Mouse (Mus musculus): ENCODE data around the gene Hao1. TPM values are rescaled to one million over a fixed set of nuclear protein-coding genes. Genes with fewer than 3 reads are reported as not detected.

The Hao1 gene
- total and polyA plus RNA-seq, 3 experiments: not detected

DNA sequence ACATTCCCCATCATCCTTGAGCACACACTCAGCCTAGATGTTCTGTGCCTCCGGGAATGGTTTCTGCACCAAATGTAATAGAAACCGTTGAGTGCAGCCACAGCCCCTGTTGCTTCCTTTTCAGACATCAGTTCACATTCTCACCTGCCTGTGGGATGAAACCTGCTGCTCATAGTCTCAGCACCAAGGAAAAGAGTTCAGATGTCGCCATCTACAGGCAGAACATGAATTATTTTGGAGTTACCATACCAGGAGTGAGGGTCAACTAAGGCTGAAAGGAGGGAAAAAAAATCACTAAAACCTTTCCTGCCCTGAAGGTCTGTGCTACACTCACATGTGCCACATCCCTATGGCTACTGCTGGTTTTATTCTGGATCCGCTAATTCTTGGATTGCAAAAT lies 71.5 kb downstream of the Hao1 start:
- DNase-seq (ENCODE audit: low spot score): no peak
- H3K4me1 ChIP-seq (ENCODE audit: insufficient read depth, low read depth, low read length): no peaks in the 10 kb centered on the region
- H3K27me3 ChIP-seq (ENCODE audit: insufficient read depth, low read length): no peaks in the 10 kb centered on the region
- ATAC-seq (ENCODE audit: extremely low read depth, insufficient number of reproducible peaks, low FRiP score, poor library complexity, severe bottlenecking): no peak
- no peak overlapping the region for H3K4me3 ChIP-seq (ENCODE audit: low read depth, low read length)
- H3K36me3 ChIP-seq (replicated peaks): no peaks in the 10 kb centered on the region
- no peaks in the 10 kb centered on the region for H3K9me3 ChIP-seq (replicated peaks)
- TF ChIP-seq GATA1 (IDR thresholded peaks at IDR 0.05; ENCODE audit: borderline replicate concordance, low read length) (no peak), CTCF (IDR thresholded peaks at IDR 0.05; ENCODE audit: low read depth, low read length) (no peak), TAL1 (conservative IDR thresholded peaks at IDR 0.05; ENCODE audit: low read depth, low read length) (no peak), GATA2 (IDR thresholded peaks at IDR 0.05; ENCODE audit: borderline replicate concordance, low read depth, low read length) (no peak), POLR2AphosphoS5 (IDR thresholded peaks at IDR 0.05; ENCODE audit: insufficient replicate concordance, low read depth, low read length) (no peak)

DNA sequence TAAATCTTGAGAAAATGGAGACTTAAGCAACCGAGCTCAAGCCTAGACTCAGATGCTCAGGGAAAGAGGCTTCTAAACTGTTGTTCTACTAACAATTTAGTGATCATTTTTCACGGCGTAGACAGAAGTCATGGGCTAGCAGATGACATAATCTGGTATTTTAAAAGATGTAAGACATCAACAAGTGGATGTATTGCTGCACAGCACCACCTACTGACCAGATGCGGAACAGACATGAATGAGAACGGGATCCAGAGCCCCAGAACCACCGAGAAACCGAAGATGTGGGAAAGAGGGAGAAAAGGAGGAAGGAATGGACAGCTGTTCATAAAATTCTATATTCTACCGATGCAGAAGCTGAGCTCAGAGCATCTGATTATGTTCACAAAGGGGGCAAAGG lies 72.4 kb downstream of the Hao1 start:
- TF ChIP-seq TAL1 (conservative IDR thresholded peaks at IDR 0.05; ENCODE audit: low read depth, low read length) (no peak), POLR2AphosphoS5 (IDR thresholded peaks at IDR 0.05; ENCODE audit: insufficient replicate concordance, low read depth, low read length) (no peak), CTCF (IDR thresholded peaks at IDR 0.05; ENCODE audit: low read depth, low read length) (peak; percentile 23; the same call in 1 of the 2 replicates), GATA1 (IDR thresholded peaks at IDR 0.05; ENCODE audit: borderline replicate concordance, low read length) (no peak)
- 0 out of 2 replicates have a peak, but pooled peaks have one; percentile 28 for ATAC-seq (ENCODE audit: extremely low read depth, insufficient number of reproducible peaks, low FRiP score, poor library complexity, severe bottlenecking)
- Histone ChIP-seq H3K36me3 (replicated peaks) (no peaks in the 10 kb centered on the region), H3K4me1 (ENCODE audit: insufficient read depth, low read depth, low read length) (no peaks in the 10 kb centered on the region), H3K4me3 (ENCODE audit: low read depth, low read length) (no peak overlapping the region), H3K9me3 (replicated peaks) (no peaks in the 10 kb centered on the region), H3K27me3 (ENCODE audit: insufficient read depth, low read length) (no peaks in the 10 kb centered on the region)
- DNase-seq (ENCODE audit: low spot score): no peak

- DNase-seq (ENCODE audit: low spot score): no peak
- H3K4me3 ChIP-seq (ENCODE audit: low read depth, low read length): no peak overlapping the region
- H3K27me3 ChIP-seq (ENCODE audit: insufficient read depth, low read length): no peaks in the 10 kb centered on the region
- no peaks in the 10 kb centered on the region for H3K36me3 ChIP-seq (replicated peaks)
- ATAC-seq (ENCODE audit: extremely low read depth, insufficient number of reproducible peaks, low FRiP score, poor library complexity, severe bottlenecking): no peak
- H3K9me3 ChIP-seq (replicated peaks): no peaks in the 10 kb centered on the region
- no peak for TF ChIP-seq POLR2AphosphoS5 (IDR thresholded peaks at IDR 0.05; ENCODE audit: insufficient replicate concordance, low read depth, low read length)
- TF ChIP-seq TAL1 (conservative IDR thresholded peaks at IDR 0.05; ENCODE audit: low read depth, low read length): no peak
- TF ChIP-seq GATA2 (IDR thresholded peaks at IDR 0.05; ENCODE audit: borderline replicate concordance, low read depth, low read length): no peak
- TF ChIP-seq CTCF (IDR thresholded peaks at IDR 0.05; ENCODE audit: low read depth, low read length): no peak
- H3K4me1 ChIP-seq (ENCODE audit: insufficient read depth, low read depth, low read length): no peaks in the 10 kb centered on the region
Observed at GRCm38 (mm10) chr2:134481174-134481573, 73.0 kb downstream of the Hao1 start.

DNA sequence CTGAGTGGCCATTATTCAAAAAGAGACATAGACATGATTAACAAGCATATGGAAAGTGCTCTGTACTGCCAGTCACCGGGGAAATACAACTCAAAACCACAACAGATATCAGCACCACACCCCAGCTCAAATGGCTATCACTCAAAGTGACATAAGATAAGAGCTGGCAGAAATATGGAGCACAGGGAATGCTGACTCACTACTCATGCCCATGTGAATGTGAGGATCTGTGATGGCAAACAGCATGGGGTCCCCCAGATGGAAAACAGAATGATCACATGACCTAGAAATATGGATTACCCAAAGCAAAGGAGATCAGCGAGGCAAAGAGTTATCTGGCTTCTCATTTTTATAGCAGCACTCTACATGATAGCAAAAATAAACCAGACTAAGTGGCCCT lies 89.0 kb downstream of the Hao1 start:
- DNase-seq (ENCODE audit: low spot score) (no peak), ATAC-seq (ENCODE audit: extremely low read depth, insufficient number of reproducible peaks, low FRiP score, poor library complexity, severe bottlenecking) (no peak)
- Histone ChIP-seq H3K4me3 (ENCODE audit: low read depth, low read length) (no peak overlapping the region), H3K27me3 (ENCODE audit: insufficient read depth, low read length) (no peaks in the 10 kb centered on the region), H3K36me3 (replicated peaks) (no peaks in the 10 kb centered on the region), H3K4me1 (ENCODE audit: insufficient read depth, low read depth, low read length) (no peaks in the 10 kb centered on the region), H3K9me3 (replicated peaks) (peaks cover 5% of the 10 kb centered on the region)
- TF ChIP-seq TAL1 (conservative IDR thresholded peaks at IDR 0.05; ENCODE audit: low read depth, low read length): no peak
- TF ChIP-seq GATA1 (IDR thresholded peaks at IDR 0.05; ENCODE audit: borderline replicate concordance, low read length): no peak
- TF ChIP-seq CTCF (IDR thresholded peaks at IDR 0.05; ENCODE audit: low read depth, low read length): no peak
- no peak for TF ChIP-seq POLR2AphosphoS5 (IDR thresholded peaks at IDR 0.05; ENCODE audit: insufficient replicate concordance, low read depth, low read length)
- no peak for TF ChIP-seq GATA2 (IDR thresholded peaks at IDR 0.05; ENCODE audit: borderline replicate concordance, low read depth, low read length)

DNA sequence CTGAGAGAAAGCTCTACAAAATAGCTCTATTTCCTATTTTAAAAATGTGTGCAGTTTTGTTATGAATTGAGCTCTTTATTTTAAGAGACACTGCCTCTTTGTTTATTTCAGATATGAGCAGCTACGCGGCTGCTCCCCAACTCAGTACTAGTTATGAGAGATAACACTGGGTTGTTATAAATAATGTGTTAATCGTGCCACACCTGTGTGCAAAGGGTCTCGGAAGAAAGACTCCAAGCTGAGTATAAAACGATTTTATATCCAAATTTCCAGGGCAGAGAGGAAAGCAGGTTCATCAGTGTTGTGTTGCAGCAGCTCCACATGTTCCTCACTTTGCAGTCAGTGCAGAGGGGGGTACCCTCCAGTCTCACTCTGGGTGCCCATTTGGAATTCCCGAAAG lies 91.8 kb downstream of the Hao1 start:
- TF ChIP-seq GATA1 (IDR thresholded peaks at IDR 0.05; ENCODE audit: borderline replicate concordance, low read length): no peak
- TF ChIP-seq GATA2 (IDR thresholded peaks at IDR 0.05; ENCODE audit: borderline replicate concordance, low read depth, low read length): no peak
- no peak for TF ChIP-seq CTCF (IDR thresholded peaks at IDR 0.05; ENCODE audit: low read depth, low read length)
- no peak for TF ChIP-seq POLR2AphosphoS5 (IDR thresholded peaks at IDR 0.05; ENCODE audit: insufficient replicate concordance, low read depth, low read length)
- no peak for TF ChIP-seq TAL1 (conservative IDR thresholded peaks at IDR 0.05; ENCODE audit: low read depth, low read length)
- H3K27me3 ChIP-seq (ENCODE audit: insufficient read depth, low read length): no peaks in the 10 kb centered on the region
- H3K4me1 ChIP-seq (ENCODE audit: insufficient read depth, low read depth, low read length): no peaks in the 10 kb centered on the region
- DNase-seq (ENCODE audit: low spot score): no peak
- H3K4me3 ChIP-seq (ENCODE audit: low read depth, low read length): no peak overlapping the region
- no peak for ATAC-seq (ENCODE audit: extremely low read depth, insufficient number of reproducible peaks, low FRiP score, poor library complexity, severe bottlenecking)
- peaks cover 5% of the 10 kb centered on the region for H3K9me3 ChIP-seq (replicated peaks)
- no peaks in the 10 kb centered on the region for H3K36me3 ChIP-seq (replicated peaks)

GRCm38 (mm10) chr2:134460831-134461230 lies 93.3 kb downstream of the Hao1 start:
- TF ChIP-seq POLR2AphosphoS5 (IDR thresholded peaks at IDR 0.05; ENCODE audit: insufficient replicate concordance, low read depth, low read length): no peak
- no peak for TF ChIP-seq GATA2 (IDR thresholded peaks at IDR 0.05; ENCODE audit: borderline replicate concordance, low read depth, low read length)
- TF ChIP-seq GATA1 (IDR thresholded peaks at IDR 0.05; ENCODE audit: borderline replicate concordance, low read length): no peak
- no peak for TF ChIP-seq TAL1 (conservative IDR thresholded peaks at IDR 0.05; ENCODE audit: low read depth, low read length)
- TF ChIP-seq CTCF (IDR thresholded peaks at IDR 0.05; ENCODE audit: low read depth, low read length): no peak
- ATAC-seq (ENCODE audit: extremely low read depth, insufficient number of reproducible peaks, low FRiP score, poor library complexity, severe bottlenecking) (no peak), DNase-seq (ENCODE audit: low spot score) (no peak)
- Histone ChIP-seq H3K27me3 (ENCODE audit: insufficient read depth, low read length) (no peaks in the 10 kb centered on the region), H3K36me3 (replicated peaks) (no peaks in the 10 kb centered on the region), H3K4me1 (ENCODE audit: insufficient read depth, low read depth, low read length) (no peaks in the 10 kb centered on the region), H3K4me3 (ENCODE audit: low read depth, low read length) (no peak overlapping the region), H3K9me3 (replicated peaks) (0 out of 2 replicates have a peak, but pooled peaks cover 2% of the 10 kb centered on the region)

Data from G1E (cell line).